Mouse (Mus musculus) heart, embryonic 14.5 days (tissue): ENCODE measurements around the gene Gm20431. TPM values are rescaled to one million over a fixed set of nuclear protein-coding genes. Genes with fewer than 3 reads are reported as not detected.
"Not testable (repeated sequence)": the region's sequence is repeated elsewhere in the genome, so short reads cannot be mapped to it uniquely, and the experiment has no call there.

ENCODE experiments used
- ATAC-seq: fragments of 200-750 bp; cut with Nextera tagmentation; 2 replicates; pipeline ENCODE4 v1.8.0; 2017; ENCODE audit warnings: low read depth, moderate TSS enrichment; ENCODE audit not compliant: insufficient number of reproducible peaks, insufficient read depth, low FRiP score
- H3K27ac ChIP-seq, 2 experiments: fragments of 200-500 bp in 1 of 2; fragments of 300-500 bp in 1 of 2; sonication (generic) in 1 of 2; replicated peaks in 1 of 2; 2 replicates each; pipeline ENCODE4 v1.5.1; 2012 to 2014; ENCODE audit warnings: low read depth in 2 of 2, low read length in 2 of 2, control low read depth in 1 of 2, mild to moderate bottlenecking in 1 of 2, mixed read lengths in 1 of 2; ENCODE audit not compliant: control insufficient read depth in 1 of 2, insufficient read depth in 1 of 2
- H3K27me3 ChIP-seq: fragments of 300-500 bp; sonication (generic); 2 replicates; pipeline ENCODE4 v1.6.1; 2014; ENCODE audit warnings: mild to moderate bottlenecking, low read length, control low read depth; ENCODE audit not compliant: control insufficient read depth, insufficient read depth
- H3K36me3 ChIP-seq: fragments of 300-500 bp; sonication (generic); 2 replicates; pipeline ENCODE4 v1.6.1; 2014; ENCODE audit warnings: mild to moderate bottlenecking, control low read depth, low read length, mixed read lengths; ENCODE audit not compliant: control insufficient read depth, insufficient read depth
- H3K4me1 ChIP-seq, 2 experiments: fragments of 200-500 bp in 1 of 2; fragments of 300-500 bp in 1 of 2; sonication (generic) in 1 of 2; 2 replicates each; pipeline ENCODE4 v1.6.1; 2012 to 2014; ENCODE audit warnings: low read length in 2 of 2, control low read depth in 1 of 2, mixed read lengths in 1 of 2; ENCODE audit not compliant: control insufficient read depth in 2 of 2, insufficient read depth in 2 of 2
- H3K4me2 ChIP-seq: fragments of 300-500 bp; sonication (generic); 2 replicates; pipeline ENCODE4 v1.6.1; 2014; ENCODE audit warnings: mild to moderate bottlenecking, low read length
- H3K4me3 ChIP-seq, 2 experiments: fragments of 200-500 bp in 1 of 2; fragments of 300-500 bp in 1 of 2; sonication (generic) in 1 of 2; 2 replicates each; pipeline ENCODE4 v1.5.1; 2012 to 2014; ENCODE audit warnings: low read length in 2 of 2, mild to moderate bottlenecking in 2 of 2, control low read depth in 1 of 2, low read depth in 1 of 2, moderate library complexity in 1 of 2; ENCODE audit not compliant: control insufficient read depth in 1 of 2, insufficient read depth in 1 of 2
- H3K9ac ChIP-seq: fragments of 300-500 bp; sonication (generic); 2 replicates; pipeline ENCODE4 v1.6.1; 2014; ENCODE audit warnings: mild to moderate bottlenecking, low read length
- H3K9me3 ChIP-seq: fragments of 300-500 bp; sonication (generic); 2 replicates; pipeline ENCODE4 v1.6.1; 2016; ENCODE audit warnings: low read length, control low read depth; ENCODE audit not compliant: control insufficient read depth
- WGBS: fragments of 180-500 bp; shearing (Covaris S2); extraction: QIAGEN DNeasy Blood & Tissue Kit; methylation state at CpG from one replicate; pipeline ENCODE4 v1.1.7; 2014; 5-methylcytosine and 5-hydroxymethylcytosine counted together
- polyA plus RNA-seq: library from polyadenylated mRNA; unstranded; fragments of >200 nt; fragmentation: Nextera tagmentation; extraction: Ambion mirVana; gene quantifications from 2 replicates; pipeline ENCODE4 v1.2.1, GENCODE M21; 2014

Gm20431 gene
- polyA plus RNA-seq, 1 experiment from 2014 or later: 0.19 TPM

- Histone ChIP-seq H3K9ac (no peak overlapping the region), H3K36me3 (peaks cover 58% of the 10 kb centered on the region), H3K27ac (no peak overlapping the region), H3K9me3 (no peaks in the 10 kb centered on the region), H3K27me3 (no peaks in the 10 kb centered on the region), H3K4me3 (no peak overlapping the region), H3K4me2 (no peak overlapping the region), H3K4me1 (peaks cover 7 to 9% of the 10 kb centered on the region in 2 experiments)
- WGBS: 79% methylated on average over 3 of the region's 3 CpGs
- no peak for ATAC-seq
These were observed 44.3 kb downstream of the Gm20431 start for GRCm38 (mm10) chr2:167617034-167617433.

GRCm38 (mm10) chr2:167613335-167613734, 48.0 kb downstream of the Gm20431 start:
- not testable (repeated sequence) for H3K27ac ChIP-seq, H3K9me3 ChIP-seq, H3K9ac ChIP-seq, H3K27me3 ChIP-seq, H3K4me2 ChIP-seq, ATAC-seq, H3K4me3 ChIP-seq, H3K4me1 ChIP-seq
- 96% methylated on average over 6 of the region's 7 CpGs for WGBS
- peaks cover 79% of the 10 kb centered on the region for H3K36me3 ChIP-seq

GRCm38 (mm10) chr2:167612122-167612521, 49.2 kb downstream of the Gm20431 start:
- Histone ChIP-seq H3K27ac (no peak overlapping the region), H3K9ac (no peak overlapping the region), H3K4me3 (no peak overlapping the region), H3K9me3 (no peaks in the 10 kb centered on the region), H3K4me1 (peaks cover 5 to 6% of the 10 kb centered on the region in 2 experiments; a peak in 2 of 4 replicates), H3K4me2 (no peak overlapping the region), H3K27me3 (no peaks in the 10 kb centered on the region), H3K36me3 (peaks cover 78% of the 10 kb centered on the region)
- 93% methylated on average over 14 of the region's 14 CpGs for WGBS
- no peak for ATAC-seq

DNA sequence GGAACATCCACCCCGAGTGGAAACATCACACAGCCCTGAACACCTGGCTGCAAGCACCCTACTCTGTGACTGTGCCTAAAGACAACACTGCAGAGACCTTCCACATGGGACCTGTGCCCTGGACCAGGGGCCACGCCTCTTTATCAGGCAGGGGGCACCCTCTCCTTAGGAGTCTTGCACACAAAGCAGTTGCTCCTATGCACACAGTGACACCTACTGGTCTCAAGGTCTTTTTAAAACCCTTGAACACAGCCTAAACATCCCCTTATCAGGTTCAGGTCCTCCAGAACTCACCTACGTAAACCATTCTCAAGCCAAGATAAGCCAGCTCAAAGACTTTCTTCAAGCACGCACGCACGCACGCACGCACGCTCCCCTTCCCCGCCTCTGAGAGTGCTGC, 50.0 kb downstream of the Gm20431 start:
- Histone ChIP-seq H3K27me3 (no peaks in the 10 kb centered on the region), H3K9ac (no peak overlapping the region), H3K9me3 (no peaks in the 10 kb centered on the region), H3K36me3 (peaks cover 76% of the 10 kb centered on the region), H3K4me3 (no peak overlapping the region), H3K4me2 (no peak overlapping the region), H3K27ac (no peak overlapping the region), H3K4me1 (peaks cover 5 to 13% of the 10 kb centered on the region in 2 experiments; a peak in 3 of 4 replicates)
- no peak for ATAC-seq
- WGBS: 82% methylated on average over 10 of the region's 10 CpGs

- Histone ChIP-seq H3K27ac (no peak overlapping the region), H3K27me3 (no peaks in the 10 kb centered on the region), H3K4me1 (peaks cover 5 to 17% of the 10 kb centered on the region in 2 experiments; a peak in 3 of 4 replicates), H3K9me3 (no peaks in the 10 kb centered on the region), H3K4me2 (no peak overlapping the region), H3K4me3 (no peak overlapping the region), H3K9ac (0 out of 2 replicates have a peak overlapping the region, but pooled peaks have one; percentile 17), H3K36me3 (peaks cover 36% of the 10 kb centered on the region)
- ATAC-seq: no peak
- 63% methylated on average over 4 of the region's 4 CpGs for WGBS
These were observed 54.6 kb downstream of the Gm20431 start for GRCm38 (mm10) chr2:167606745-167607123.

GRCm38 (mm10) chr2:167605817-167606744, 55.2 kb downstream of the Gm20431 start:
- no peaks in the 10 kb centered on the region for H3K27me3 ChIP-seq
- H3K36me3 ChIP-seq: peaks cover 31% of the 10 kb centered on the region
- H3K4me3 ChIP-seq: no peak overlapping the region
- H3K9ac ChIP-seq: 0 out of 2 replicates have a peak overlapping the region, but pooled peaks have one; percentile 17
- H3K4me1 ChIP-seq: peaks cover 5 to 17% of the 10 kb centered on the region in 2 experiments; a peak in 3 of 4 replicates
- H3K9me3 ChIP-seq: no peaks in the 10 kb centered on the region
- no peak overlapping the region for H3K4me2 ChIP-seq
- no peak for ATAC-seq
- H3K27ac ChIP-seq: 0 out of 4 replicates have a peak overlapping the region, but pooled peaks of 1 of the 2 experiments have one; percentile 3
- 61% methylated on average over 17 of the region's 17 CpGs for WGBS

DNA sequence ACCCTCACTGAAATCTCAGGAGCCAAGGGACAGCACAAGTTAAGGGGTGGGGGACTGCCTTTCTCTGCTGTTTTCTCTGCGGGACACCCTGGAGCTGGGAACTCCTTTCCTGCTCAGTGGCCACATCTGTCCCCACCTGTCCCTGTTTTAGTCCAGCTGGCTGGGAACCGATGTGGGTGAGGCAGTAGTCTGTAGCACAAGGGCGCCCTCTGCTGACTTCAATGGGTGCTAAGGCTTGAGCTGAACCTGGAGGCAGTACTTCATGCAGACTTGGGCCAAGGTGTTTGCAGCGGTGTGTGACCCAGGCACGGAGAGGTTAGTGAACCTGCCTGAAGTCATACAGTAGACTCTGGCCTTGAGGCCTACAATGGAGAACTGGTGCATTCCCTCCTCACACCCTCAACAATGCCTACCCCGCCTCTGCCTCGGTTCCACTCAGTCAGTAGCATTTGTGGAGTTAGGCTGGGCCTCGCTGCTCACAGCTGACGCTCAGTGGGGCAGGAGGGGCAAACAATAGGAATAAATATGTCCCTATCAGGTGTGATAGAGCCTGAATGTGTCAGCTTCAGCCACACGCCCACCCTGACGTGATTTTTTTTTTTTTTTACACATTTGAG, 56.0 kb downstream of the Gm20431 start:
- ATAC-seq: peak; percentile 36; the same call in 1 of the 2 replicates
- H3K27ac ChIP-seq: no peak overlapping the region

More for the DNA sequence above, 56.0 kb downstream of the Gm20431 start:
- H3K4me3 ChIP-seq: no peak overlapping the region
- H3K4me1 ChIP-seq: peaks cover 10 to 21% of the 10 kb centered on the region in 2 experiments; a peak in 3 of 4 replicates
- no peaks in the 10 kb centered on the region for H3K9me3 ChIP-seq
- H3K4me2 ChIP-seq: no peak overlapping the region
- H3K27me3 ChIP-seq: no peaks in the 10 kb centered on the region
- 17% methylated on average over 11 of the region's 11 CpGs for WGBS
- H3K9ac ChIP-seq: no peak overlapping the region
- peaks cover 28% of the 10 kb centered on the region for H3K36me3 ChIP-seq
